Mouse (Mus musculus) gastrocnemius, postnatal 4 days (tissue): ENCODE data around the gene Pafah1b3. TPM values are rescaled to one million over a fixed set of nuclear protein-coding genes. Genes with fewer than 3 reads are reported as not detected.
"Not testable (repeated sequence)": the region's sequence is repeated elsewhere in the genome, so short reads cannot be mapped to it uniquely, and the experiment has no call there.

Experiments used
- DNase-seq, 2 experiments: peaks; one replicate each; pipeline ENCODE4 v3.0.0; 2021 to 2022; ENCODE audit warnings: low spot score in 2 of 2, mixed read lengths in 2 of 2
- total RNA-seq, 2 experiments: library from RNA; stranded (reverse); gene quantifications; 2 replicates each; pipeline ENCODE4 v1.2.3; 2021

Pafah1b3 gene
- total RNA-seq, 2 experiments from 2014 or later = 27.1 to 33.1 TPM

GRCm38 (mm10) chr7:25269545-25270271 lies 28.1 kb downstream of the Pafah1b3 start:
- peak; percentile 11 to 16 for DNase-seq

DNA sequence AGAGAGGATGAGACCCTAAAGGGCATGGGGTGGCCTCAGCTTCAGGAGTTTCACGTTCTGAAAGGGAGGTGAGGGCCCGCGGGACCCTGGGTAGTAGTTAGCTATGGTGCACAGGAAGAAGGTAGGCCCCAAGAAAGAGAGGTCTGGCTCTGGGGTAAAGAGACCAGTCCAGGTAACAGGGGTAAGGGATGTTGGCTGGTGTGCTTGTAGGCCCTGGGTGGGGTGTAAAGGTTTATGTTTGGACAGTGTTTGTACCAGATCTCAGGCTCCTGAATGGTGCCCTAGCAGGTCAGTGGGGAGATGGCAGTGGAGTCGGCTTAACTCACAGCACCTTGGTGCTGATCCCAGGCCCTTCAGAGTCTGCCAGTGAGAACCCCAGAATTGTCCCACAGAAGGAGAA lies 28.8 kb downstream of the Pafah1b3 start:
- peak in 1 of 2 experiments; percentile 14 for DNase-seq

DNA sequence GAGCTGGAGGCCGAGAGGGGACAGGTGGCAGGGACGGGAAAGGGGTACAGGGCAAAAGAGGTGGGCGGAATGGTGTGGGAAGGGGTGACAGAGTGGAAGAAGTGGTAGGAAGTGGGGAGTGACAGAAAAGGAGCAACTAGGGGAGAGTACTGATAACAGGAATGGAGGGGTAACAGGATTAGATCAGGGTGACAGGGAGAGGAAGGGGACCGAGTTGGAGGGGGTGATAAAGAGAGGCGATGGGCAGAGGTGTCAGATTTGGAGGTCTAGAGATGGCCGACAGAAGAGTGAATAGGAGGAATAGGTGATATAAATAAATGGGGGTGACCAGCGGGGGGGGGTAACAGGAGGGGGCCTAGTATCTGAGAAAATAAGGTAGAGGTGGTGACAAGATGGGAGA lies 29.2 kb downstream of the Pafah1b3 start:
- no peak for DNase-seq

DNA sequence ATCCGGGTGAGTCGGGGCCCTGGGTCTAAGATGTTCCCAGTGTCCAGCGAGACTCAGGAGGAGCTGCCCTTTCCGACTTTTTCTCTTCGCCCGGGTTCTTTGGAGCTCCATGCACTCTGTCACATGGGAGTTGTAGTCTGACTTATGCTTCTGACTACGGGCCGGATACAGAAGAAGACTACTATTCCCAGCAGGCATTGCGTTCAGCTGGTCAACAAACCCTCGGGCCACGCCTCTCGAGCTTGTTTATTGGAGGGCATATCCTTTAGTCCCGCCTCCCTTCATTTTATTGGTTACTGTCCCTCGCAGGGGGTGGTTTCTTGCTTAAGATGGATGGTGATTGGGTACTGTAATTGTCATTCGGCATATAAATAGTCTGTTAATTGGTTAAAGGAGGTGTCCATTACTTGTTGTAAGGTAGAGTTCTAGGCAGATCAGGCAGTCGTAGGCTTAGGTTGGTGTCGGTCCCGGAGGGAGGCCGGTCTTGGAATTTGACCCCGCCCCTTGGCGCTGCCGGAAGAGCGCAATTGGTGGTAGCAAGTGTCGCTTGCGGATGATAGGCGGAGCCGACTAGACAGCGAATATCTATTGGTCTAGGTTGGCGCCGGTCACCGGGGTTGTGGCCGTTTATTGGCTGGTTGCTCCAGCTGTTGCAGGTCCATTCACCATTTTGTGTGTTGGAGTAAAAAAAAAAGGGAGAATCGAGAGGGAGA lies 29.9 kb downstream of the Pafah1b3 start:
- peak; percentile 96 to 99 for DNase-seq

DNA sequence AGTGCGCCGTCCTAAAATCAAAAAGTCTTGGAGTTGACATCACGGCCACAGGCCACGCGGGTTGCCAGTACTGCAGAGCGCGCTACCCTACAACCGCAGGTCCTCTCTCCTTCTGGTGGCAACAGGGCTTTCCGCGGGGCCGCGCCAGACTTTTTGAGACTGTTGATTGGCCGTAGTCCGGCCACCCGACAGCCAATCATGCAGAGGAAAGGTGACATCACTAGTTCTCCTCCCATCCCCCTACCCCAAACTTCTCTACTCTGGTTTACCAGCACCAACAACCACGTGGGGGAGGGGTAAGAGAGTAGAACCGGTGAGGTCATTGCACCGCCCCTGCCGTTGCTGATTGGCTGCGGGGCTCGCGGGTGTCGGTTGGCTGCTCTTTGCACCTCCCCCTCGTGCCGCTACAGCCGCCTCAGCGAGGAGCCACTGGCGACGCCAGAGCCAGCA lies 30.5 kb downstream of the Pafah1b3 start, which contains the start of gene Cic:
Cic (plus strand) TSS at position 404 of the 450 bp plus-strand sequence.
- peak; percentile 92 to 98 for DNase-seq

DNA sequence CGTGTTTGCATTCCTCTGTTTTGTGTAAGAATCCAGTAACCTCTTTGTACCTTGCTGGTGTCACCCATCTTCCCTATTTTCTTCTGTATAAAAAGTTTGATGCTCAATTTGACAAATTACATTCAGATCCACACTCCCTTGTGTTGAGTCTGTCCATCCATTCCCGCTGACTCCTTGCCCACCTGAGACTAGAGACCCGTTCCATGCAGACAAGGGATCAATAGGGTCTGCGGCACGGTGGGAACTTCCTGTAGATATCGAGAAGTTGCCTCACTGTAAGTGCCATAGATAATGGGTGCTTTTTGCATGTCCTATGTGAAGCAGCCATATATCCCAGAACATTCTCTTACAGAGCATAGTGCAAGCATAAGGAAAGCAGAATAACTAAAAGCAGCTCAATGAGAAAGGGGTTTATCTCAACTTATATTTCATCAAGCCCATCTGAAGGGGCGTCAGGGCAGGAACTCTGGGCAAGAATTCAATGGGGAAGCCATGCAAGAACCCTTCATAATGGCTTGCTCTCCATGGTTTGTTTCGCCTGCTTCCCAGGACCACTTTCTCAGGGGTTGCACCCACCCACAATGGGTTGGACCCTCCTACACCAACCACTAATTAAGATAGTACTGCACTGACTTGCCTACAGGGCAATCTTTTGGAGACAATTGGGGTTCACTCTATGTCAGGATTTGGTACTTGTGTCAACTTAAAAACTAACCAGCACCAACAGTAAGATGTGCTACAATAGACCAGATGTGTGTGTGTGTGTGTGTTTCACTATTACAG lies 31.4 kb downstream of the Pafah1b3 start:
- no peak for DNase-seq

DNA sequence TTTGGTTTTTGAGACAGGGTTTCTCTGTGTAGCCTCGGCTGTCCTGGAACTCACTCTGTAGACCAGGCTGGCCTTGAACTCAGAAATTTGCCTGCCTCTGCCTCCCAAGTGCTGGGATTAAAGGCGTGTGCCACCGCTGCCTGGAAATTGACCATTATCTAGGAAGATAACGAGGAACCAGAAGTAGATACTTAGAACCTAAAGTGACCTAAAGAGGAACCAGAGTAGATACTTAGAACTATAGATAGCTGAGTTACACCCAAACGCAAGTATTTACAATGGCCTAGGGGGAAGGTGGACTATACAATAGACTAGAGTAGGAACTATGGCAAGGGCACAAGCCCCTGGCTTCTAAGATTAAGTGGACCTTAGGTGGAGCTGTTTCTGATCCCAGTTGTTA lies 32.0 kb downstream of the Pafah1b3 start:
- not testable (repeated sequence) for DNase-seq

DNA sequence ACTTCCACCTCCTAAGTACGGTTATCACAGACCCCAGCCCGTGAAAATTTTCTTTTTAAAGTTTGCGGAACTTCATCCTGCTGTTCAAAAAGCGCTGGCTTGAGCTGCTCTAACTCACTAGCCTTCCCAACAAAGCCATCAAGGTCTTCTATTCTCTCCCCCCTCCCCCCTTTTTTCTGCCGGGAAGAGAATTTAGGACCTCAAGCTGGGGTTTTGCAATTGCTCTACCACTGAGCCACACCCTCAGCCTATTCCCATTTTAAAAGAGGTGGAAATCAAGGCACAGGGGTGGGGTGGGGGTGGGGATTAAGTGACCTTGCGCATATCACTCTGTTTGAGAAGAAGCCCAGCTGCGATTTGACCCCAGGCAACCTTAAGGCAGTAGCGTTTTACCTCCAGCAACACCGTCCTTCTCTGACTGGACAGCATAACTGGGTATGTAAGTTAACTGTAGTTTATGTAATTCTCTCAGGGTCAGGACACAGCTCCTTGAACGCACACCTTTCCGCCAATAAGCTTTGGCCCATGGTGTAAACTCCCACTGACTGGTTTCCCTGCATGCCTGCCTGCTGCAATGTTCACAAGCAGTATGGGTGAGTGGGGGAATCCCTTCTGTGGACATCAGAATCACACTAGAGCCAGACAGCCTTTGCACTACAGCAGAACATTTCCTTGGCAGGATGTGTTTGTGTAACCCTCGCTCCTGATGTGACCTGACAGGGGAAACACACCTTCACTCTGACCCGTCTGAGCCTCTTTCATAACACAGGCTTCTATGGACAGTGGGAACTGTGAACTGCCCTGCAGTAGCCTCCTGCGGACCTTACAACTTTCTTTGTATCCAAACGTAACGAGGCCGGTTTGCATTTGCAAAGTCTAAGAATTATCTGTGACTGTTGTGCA lies 33.6 kb downstream of the Pafah1b3 start:
- no peak for DNase-seq

GRCm38 (mm10) chr7:25261896-25262295 lies 35.9 kb downstream of the Pafah1b3 start:
- DNase-seq = no peak

- DNase-seq = no peak
These were observed 46.0 kb downstream of the Pafah1b3 start for GRCm38 (mm10) chr7:25251822-25252221.

GRCm38 (mm10) chr7:25251071-25251791 lies 46.6 kb downstream of the Pafah1b3 start:
- peak; percentile 51 to 76 for DNase-seq

GRCm38 (mm10) chr7:25250141-25250972 lies 47.4 kb downstream of the Pafah1b3 start, which contains the start of gene Erf:
Gene Erf (minus strand): TSS chr7:25250761.
- DNase-seq = peak; percentile 96 to 98

GRCm38 (mm10) chr7:25249314-25250140 lies 48.3 kb downstream of the Pafah1b3 start:
- DNase-seq = peak; percentile 81 to 83

DNA sequence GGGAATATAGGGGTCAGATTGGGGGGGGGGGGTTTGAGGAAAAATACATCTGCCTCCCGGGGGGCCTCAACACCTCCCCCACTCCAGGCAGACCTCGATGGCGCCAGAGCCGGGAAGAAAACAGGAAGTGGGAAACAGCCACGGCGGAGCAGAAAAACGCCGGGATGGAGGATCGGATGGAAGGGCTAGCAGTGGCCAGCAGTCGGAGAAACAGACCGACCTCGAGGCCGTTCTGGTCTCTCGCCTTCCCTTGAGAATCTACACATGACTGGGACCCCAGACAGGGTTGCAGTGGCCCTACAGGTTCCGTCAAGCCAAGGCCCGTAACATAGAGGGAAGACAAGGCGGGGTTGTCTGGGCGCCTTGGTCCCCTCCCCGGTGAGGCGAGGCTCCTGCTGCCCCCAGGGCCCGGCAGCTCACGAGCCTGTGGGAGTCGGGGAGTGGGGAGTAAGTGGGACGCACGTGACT lies 48.9 kb downstream of the Pafah1b3 start:
- DNase-seq = peak in 1 of 2 experiments; percentile 44

- peak; percentile 29 to 47 for DNase-seq
These were observed 49.7 kb downstream of the Pafah1b3 start for GRCm38 (mm10) chr7:25248018-25248647.

DNA sequence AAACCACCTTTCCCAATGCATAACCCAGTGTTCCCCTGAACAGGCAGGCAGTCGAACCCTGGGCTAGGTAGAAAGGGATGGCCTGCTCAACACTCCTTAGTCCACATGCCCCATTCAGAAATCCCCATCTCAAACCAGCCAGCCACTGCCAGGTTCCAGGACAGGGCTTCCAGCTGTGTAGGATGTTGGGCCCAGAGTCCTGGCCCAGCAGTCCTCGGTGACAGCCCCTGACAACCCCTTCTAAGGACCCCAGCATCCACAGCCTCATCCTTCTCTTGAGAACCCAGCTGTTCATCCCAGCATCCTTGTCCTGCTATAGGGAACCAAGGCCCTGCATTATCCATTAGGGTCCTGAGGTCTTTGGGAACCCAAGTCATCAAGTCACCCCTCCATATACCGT lies 50.3 kb downstream of the Pafah1b3 start:
- DNase-seq = no peak

DNA sequence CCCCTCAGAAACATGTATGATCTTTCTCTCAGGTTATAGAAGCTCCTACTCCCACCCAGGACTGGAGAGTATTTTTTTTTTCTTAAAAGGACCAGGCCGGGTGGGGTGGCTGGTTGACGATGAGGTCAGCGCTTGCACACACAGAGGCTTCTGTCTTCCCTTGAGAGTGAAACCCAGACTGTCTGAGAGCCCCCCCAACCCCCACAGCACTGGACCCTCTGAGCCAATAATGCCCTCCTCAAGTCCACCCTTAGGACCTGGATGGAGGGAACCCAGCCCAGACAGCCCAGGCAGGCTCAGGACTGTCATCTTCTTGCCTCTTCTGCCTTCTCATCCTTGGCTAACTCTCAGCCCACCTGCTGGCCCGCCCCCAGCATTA lies 51.0 kb downstream of the Pafah1b3 start:
- DNase-seq = no peak
